Mouse (Mus musculus) small intestine, adult 2 months (tissue): ENCODE results near the gene Clk3.

Experiments used
- CTCF ChIP-seq: fragments of 200-500 bp; IDR thresholded peaks from 2 replicates; pipeline ENCODE4 v1.5.1; 2012; ENCODE audit warnings: low read depth, mild to moderate bottlenecking, control low read depth, inconsistent platforms, low read length, moderate library complexity, mixed read lengths; ENCODE audit not compliant: insufficient replicate concordance, insufficient read length; ENCODE audit errors: extremely low read depth
- POLR2A ChIP-seq: fragments of 200-500 bp; IDR thresholded peaks from 2 replicates; pipeline ENCODE4 v1.6.1; 2012; ENCODE audit warnings: low read depth, mild to moderate bottlenecking, control low read depth, inconsistent platforms, low read length, moderate library complexity

- TF ChIP-seq CTCF (no peak), POLR2A (no peak)
These were observed 4.6 kb upstream of the Clk3 start for GRCm38 (mm10) chr9:57770214-57770613.
